Mouse (Mus musculus) ES-Bruce4 (cell line): ENCODE data around the gene Cutc.

Experiments used
- CTCF ChIP-seq: IDR thresholded peaks from one replicate; pipeline ENCODE4 v1.8.1; 2011; ENCODE audit warnings: low read depth, low read length
- POLR2A ChIP-seq: IDR thresholded peaks from one replicate; pipeline ENCODE4 v1.8.1; 2011; ENCODE audit warnings: low read length; ENCODE audit not compliant: insufficient read depth

GRCm38 (mm10) chr19:43745740-43746139 is 7.1 kb upstream of the Cutc start:
- no peak for TF ChIP-seq CTCF
- TF ChIP-seq POLR2A: no peak
